Mouse (Mus musculus): ENCODE data around the gene Ubqln4.
A peak's percentile ranks its signal among the peaks of the same experiment; 100 is the strongest.

Gene Ubqln4

DNA sequence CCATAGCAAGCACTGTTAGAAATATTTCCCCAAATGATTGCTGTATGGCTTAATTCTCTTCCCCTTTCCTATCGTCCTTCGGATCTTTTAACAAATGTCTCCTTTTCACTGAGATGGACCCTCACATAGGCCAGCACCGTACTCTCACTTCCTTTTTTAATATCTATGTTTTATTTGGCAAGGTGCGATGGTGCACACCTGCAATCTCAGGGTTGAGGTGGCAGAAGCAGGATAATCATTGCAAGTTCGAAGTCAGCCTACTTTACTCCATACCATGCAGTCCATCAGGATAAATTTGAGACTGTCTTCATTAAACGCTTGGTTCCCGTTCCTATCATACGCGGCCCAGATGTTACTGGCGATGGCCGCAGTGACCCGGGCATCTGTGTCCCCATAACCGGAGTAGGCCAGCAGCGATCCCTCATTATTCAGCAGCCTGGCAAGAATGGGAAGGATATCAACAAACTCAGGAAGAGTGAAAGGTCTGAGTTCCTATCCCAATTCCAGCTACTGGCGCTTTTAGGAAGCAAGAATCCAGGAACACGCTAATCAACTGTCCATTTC is 1.4 kb upstream of the Ubqln4 start:
- Histone ChIP-seq H3K36me3 (ENCODE audit: insufficient read depth, low read length) (peaks cover 46% of the 10 kb centered on the region), H3K4me3 (replicated peaks; ENCODE audit: low read length) (peak overlapping the region; percentile 99), H3K4me1 (replicated peaks; ENCODE audit: low read depth, low read length) (peaks cover 78% of the 10 kb centered on the region), H3K27me3 (ENCODE audit: insufficient read depth, low read length) (no peaks in the 10 kb centered on the region), H3K9me3 (ENCODE audit: low read length) (no peaks in the 10 kb centered on the region)
- TF ChIP-seq CTCF (conservative IDR thresholded peaks at IDR 0.05; ENCODE audit: low read length) (no peak), POU5F1 (IDR thresholded peaks at IDR 0.05; ENCODE audit: borderline replicate concordance, low read length) (no peak), NANOG (IDR thresholded peaks at IDR 0.05; ENCODE audit: borderline replicate concordance, low read length) (no peak)

DNA sequence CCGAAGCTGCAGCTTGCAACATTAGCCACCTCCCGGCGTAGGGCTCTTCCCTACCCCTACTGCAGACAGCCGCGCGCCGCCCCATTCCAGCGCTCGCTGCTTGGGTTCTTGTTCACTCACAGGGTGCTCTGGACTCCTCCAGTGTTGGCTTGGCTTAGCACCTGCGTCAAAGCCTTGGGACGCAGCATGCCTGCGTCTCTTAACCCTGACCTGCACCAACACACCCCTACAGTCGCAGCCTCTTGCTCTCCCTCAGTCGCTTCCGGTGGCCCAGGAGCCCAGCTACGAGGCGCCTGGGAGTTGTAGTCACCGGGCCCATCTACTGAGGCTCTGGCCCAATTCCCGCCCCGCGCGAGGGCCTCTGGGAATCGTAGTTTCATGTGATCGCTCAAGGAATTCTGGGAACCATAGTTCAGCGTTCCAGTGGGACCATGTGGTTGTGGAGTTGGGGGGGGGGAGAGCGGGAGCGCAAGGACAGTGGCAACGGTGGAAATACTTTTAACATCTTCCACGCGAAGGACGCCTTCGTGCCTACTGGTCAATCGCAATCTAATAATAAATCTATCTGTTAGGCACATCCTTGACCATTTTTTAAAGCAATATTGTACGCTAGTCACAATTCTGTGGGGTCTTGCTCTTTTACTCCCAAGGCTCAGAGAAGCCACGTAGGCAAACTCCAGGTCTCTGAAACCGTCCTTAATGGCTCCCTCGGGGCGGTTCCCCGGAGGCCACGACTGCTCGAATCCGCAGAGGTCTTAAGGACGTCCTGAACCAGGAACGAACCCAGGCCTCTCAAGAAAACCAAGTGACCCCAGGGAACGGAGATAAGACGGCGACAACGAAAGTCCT is 658 bp upstream of the Ubqln4 start, which contains the start of gene Lamtor2:
Gene Lamtor2, minus strand, starts transcription at position 399 of the 849 bp plus-strand sequence.
- TF ChIP-seq NANOG (IDR thresholded peaks at IDR 0.05; ENCODE audit: borderline replicate concordance, low read length), result no peak
- TF ChIP-seq CTCF (conservative IDR thresholded peaks at IDR 0.05; ENCODE audit: low read length), result no peak
- TF ChIP-seq POU5F1 (IDR thresholded peaks at IDR 0.05; ENCODE audit: borderline replicate concordance, low read length), result no peak
- Histone ChIP-seq H3K4me1 (replicated peaks; ENCODE audit: low read depth, low read length) (peaks cover 78% of the 10 kb centered on the region), H3K9me3 (ENCODE audit: low read length) (no peaks in the 10 kb centered on the region)

DNA sequence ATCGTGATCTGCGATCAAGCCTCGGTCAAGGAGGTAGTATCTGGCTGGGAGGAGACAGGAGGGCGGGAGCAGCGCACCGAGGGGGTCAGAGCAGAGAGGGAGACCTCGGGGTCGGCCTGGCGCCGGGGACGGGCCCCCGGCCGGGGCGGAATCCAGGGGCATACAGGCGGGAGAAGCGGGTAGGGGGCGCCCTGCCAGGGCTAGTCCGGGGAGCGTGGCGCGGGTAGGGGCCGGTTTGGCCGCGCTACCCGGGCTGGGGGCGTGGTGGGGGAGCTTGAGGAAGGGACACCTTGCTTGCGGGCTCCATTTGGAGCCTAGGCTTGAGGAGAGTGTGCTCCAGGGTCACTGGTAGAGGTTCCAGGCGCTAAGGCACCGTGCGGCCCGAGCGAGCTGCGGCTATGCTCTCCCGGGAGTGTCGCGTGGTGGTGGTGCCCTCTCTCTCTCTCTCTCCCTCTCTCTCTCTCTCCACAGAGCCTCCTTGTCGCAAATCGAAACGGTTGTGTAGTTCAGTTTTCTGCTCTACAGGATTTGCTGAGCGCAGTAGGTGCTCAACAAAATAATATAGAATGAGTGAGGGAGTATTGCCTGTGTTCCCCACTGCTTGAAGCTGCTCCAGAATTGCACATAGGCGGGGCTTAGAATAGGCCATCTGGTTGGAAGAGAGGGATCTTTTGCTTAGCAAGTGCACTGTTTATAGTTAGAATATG is 475 bp downstream of the Ubqln4 start:
- Histone ChIP-seq H3K36me3 (ENCODE audit: insufficient read depth, low read length) (peaks cover 61% of the 10 kb centered on the region), H3K4me3 (replicated peaks; ENCODE audit: low read length) (peak overlapping the region; percentile 99), H3K9me3 (ENCODE audit: low read length) (no peaks in the 10 kb centered on the region), H3K27me3 (ENCODE audit: insufficient read depth, low read length) (no peaks in the 10 kb centered on the region), H3K4me1 (replicated peaks; ENCODE audit: low read depth, low read length) (peaks cover 78% of the 10 kb centered on the region)
- TF ChIP-seq CTCF (conservative IDR thresholded peaks at IDR 0.05; ENCODE audit: low read length), result no peak
- no peak for TF ChIP-seq POU5F1 (IDR thresholded peaks at IDR 0.05; ENCODE audit: borderline replicate concordance, low read length)
- no peak for TF ChIP-seq NANOG (IDR thresholded peaks at IDR 0.05; ENCODE audit: borderline replicate concordance, low read length)

More for the DNA sequence above, 658 bp upstream of the Ubqln4 start, which contains the start of gene Lamtor2:
- peaks cover 54% of the 10 kb centered on the region for H3K36me3 ChIP-seq (ENCODE audit: insufficient read depth, low read length)
- H3K4me3 ChIP-seq (replicated peaks; ENCODE audit: low read length), result peak within 1 kb of the TSS; percentile 99
- no peaks in the 10 kb centered on the region for H3K27me3 ChIP-seq (ENCODE audit: insufficient read depth, low read length)

- H3K9me3 ChIP-seq (ENCODE audit: low read length), result no peaks in the 10 kb centered on the region
- TF ChIP-seq NANOG (IDR thresholded peaks at IDR 0.05; ENCODE audit: borderline replicate concordance, low read length) (no peak), POU5F1 (IDR thresholded peaks at IDR 0.05; ENCODE audit: borderline replicate concordance, low read length) (no peak), CTCF (conservative IDR thresholded peaks at IDR 0.05; ENCODE audit: low read length) (no peak)
- peaks cover 78% of the 10 kb centered on the region for H3K4me1 ChIP-seq (replicated peaks; ENCODE audit: low read depth, low read length)
- peak overlapping the region; percentile 99 for H3K4me3 ChIP-seq (replicated peaks; ENCODE audit: low read length)
- H3K36me3 ChIP-seq (ENCODE audit: insufficient read depth, low read length), result peaks cover 64% of the 10 kb centered on the region
- no peaks in the 10 kb centered on the region for H3K27me3 ChIP-seq (ENCODE audit: insufficient read depth, low read length)
Observed at GRCm38 (mm10) chr3:88555069-88555605, 1.6 kb downstream of the Ubqln4 start.

GRCm38 (mm10) chr3:88555731-88556130 is 2.2 kb downstream of the Ubqln4 start:
- TF ChIP-seq POU5F1 (IDR thresholded peaks at IDR 0.05; ENCODE audit: borderline replicate concordance, low read length), result no peak
- no peak for TF ChIP-seq CTCF (conservative IDR thresholded peaks at IDR 0.05; ENCODE audit: low read length)
- no peak for TF ChIP-seq NANOG (IDR thresholded peaks at IDR 0.05; ENCODE audit: borderline replicate concordance, low read length)
- peak overlapping the region; percentile 99 for H3K4me3 ChIP-seq (replicated peaks; ENCODE audit: low read length)
- H3K4me1 ChIP-seq (replicated peaks; ENCODE audit: low read depth, low read length), result peaks cover 78% of the 10 kb centered on the region

GRCm38 (mm10) chr3:88556616-88557015 is 3.1 kb downstream of the Ubqln4 start:
- TF ChIP-seq NANOG (IDR thresholded peaks at IDR 0.05; ENCODE audit: borderline replicate concordance, low read length) (no peak), POU5F1 (IDR thresholded peaks at IDR 0.05; ENCODE audit: borderline replicate concordance, low read length) (no peak), CTCF (conservative IDR thresholded peaks at IDR 0.05; ENCODE audit: low read length) (no peak)
- no peaks in the 10 kb centered on the region for H3K9me3 ChIP-seq (ENCODE audit: low read length)
- peak overlapping the region; percentile 17; the same call in 1 of the 2 replicates for H3K4me3 ChIP-seq (replicated peaks; ENCODE audit: low read length)
- peaks cover 68% of the 10 kb centered on the region for H3K36me3 ChIP-seq (ENCODE audit: insufficient read depth, low read length)
- no peaks in the 10 kb centered on the region for H3K27me3 ChIP-seq (ENCODE audit: insufficient read depth, low read length)
- peaks cover 78% of the 10 kb centered on the region for H3K4me1 ChIP-seq (replicated peaks; ENCODE audit: low read depth, low read length)

More at GRCm38 (mm10) chr3:88555731-88556130, 2.2 kb downstream of the Ubqln4 start:
- peaks cover 64% of the 10 kb centered on the region for H3K36me3 ChIP-seq (ENCODE audit: insufficient read depth, low read length)
- H3K9me3 ChIP-seq (ENCODE audit: low read length), result no peaks in the 10 kb centered on the region
- no peaks in the 10 kb centered on the region for H3K27me3 ChIP-seq (ENCODE audit: insufficient read depth, low read length)

- TF ChIP-seq POU5F1 (IDR thresholded peaks at IDR 0.05; ENCODE audit: borderline replicate concordance, low read length) (no peak), CTCF (conservative IDR thresholded peaks at IDR 0.05; ENCODE audit: low read length) (no peak), NANOG (IDR thresholded peaks at IDR 0.05; ENCODE audit: borderline replicate concordance, low read length) (no peak)
- peaks cover 98% of the 10 kb centered on the region for H3K36me3 ChIP-seq (ENCODE audit: insufficient read depth, low read length)
- H3K9me3 ChIP-seq (ENCODE audit: low read length), result no peaks in the 10 kb centered on the region
- H3K27me3 ChIP-seq (ENCODE audit: insufficient read depth, low read length), result no peaks in the 10 kb centered on the region
- peaks cover 98% of the 10 kb centered on the region for H3K4me1 ChIP-seq (replicated peaks; ENCODE audit: low read depth, low read length)
- peak overlapping the region; percentile 61 for H3K4me3 ChIP-seq (replicated peaks; ENCODE audit: low read length)
Observed at GRCm38 (mm10) chr3:88559596-88559995, 6.0 kb downstream of the Ubqln4 start.

DNA sequence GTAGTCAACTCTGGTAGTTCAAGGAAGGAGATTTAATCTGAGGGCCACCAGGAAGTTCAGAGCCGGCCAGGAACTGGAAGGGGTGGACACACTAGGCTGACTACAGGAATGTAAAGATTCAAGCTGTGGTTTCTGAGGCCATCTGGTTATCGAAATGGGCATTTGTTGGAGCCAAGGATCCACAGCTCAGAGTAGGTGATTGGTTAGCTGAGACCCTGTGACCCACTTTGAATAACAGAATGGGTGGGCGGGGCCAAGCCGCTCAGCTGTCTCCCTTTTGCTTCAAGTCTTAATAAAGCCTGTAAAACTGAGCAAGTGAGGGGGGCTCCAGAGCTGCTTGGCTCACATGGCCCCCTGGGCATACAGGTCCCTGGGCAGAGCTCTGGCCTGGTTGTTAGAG is 8.4 kb downstream of the Ubqln4 start:
- H3K4me3 ChIP-seq (replicated peaks; ENCODE audit: low read length), result peak overlapping the region; percentile 13
- TF ChIP-seq NANOG (IDR thresholded peaks at IDR 0.05; ENCODE audit: borderline replicate concordance, low read length), result no peak
- no peak for TF ChIP-seq CTCF (conservative IDR thresholded peaks at IDR 0.05; ENCODE audit: low read length)
- TF ChIP-seq POU5F1 (IDR thresholded peaks at IDR 0.05; ENCODE audit: borderline replicate concordance, low read length), result no peak
- peaks cover 99% of the 10 kb centered on the region for H3K4me1 ChIP-seq (replicated peaks; ENCODE audit: low read depth, low read length)
- H3K9me3 ChIP-seq (ENCODE audit: low read length), result no peaks in the 10 kb centered on the region
- no peaks in the 10 kb centered on the region for H3K27me3 ChIP-seq (ENCODE audit: insufficient read depth, low read length)
- H3K36me3 ChIP-seq (ENCODE audit: insufficient read depth, low read length), result peaks cover 100% of the 10 kb centered on the region

All from E14TG2a.4 (cell line).